Mouse (Mus musculus): ENCODE data around the gene Itga10.
"Not testable (repeated sequence)": the region's sequence is repeated elsewhere in the genome, so short reads cannot be mapped to it uniquely, and the experiment has no call there.

The Itga10 gene

GRCm38 (mm10) chr3:96645018-96645649 is at the start of gene Itga10:
Itga10 (plus strand) TSS chr3:96645584.
- no peak for DNase-seq

GRCm38 (mm10) chr3:96595661-96596060 is 49.7 kb upstream of the Itga10 start:
- peak; percentile 52 for DNase-seq

GRCm38 (mm10) chr3:96596228-96596707 is 49.1 kb upstream of the Itga10 start, which contains the start of gene Ankrd34a:
Ankrd34a (plus strand) TSS chr3:96596636.
- DNase-seq: peak; percentile 87

GRCm38 (mm10) chr3:96596855-96597254 is 48.5 kb upstream of the Itga10 start:
- DNase-seq: peak; percentile 36

- peak; percentile 55 for DNase-seq
Measured at GRCm38 (mm10) chr3:96597435-96597891, 47.9 kb upstream of the Itga10 start.

GRCm38 (mm10) chr3:96598156-96599068 is 47.0 kb upstream of the Itga10 start:
- peak; percentile 67 for DNase-seq

- no peak for DNase-seq
Measured at GRCm38 (mm10) chr3:96599069-96599393, 46.4 kb upstream of the Itga10 start.

- no peak for DNase-seq
Measured at GRCm38 (mm10) chr3:96599411-96599810, 46.0 kb upstream of the Itga10 start.

GRCm38 (mm10) chr3:96600639-96601250 is 44.6 kb upstream of the Itga10 start, which contains the start of gene Lix1l:
Lix1l (plus strand) TSS chr3:96601149.
- DNase-seq: peak; percentile 93

GRCm38 (mm10) chr3:96601251-96601787 is 44.1 kb upstream of the Itga10 start:
- DNase-seq: peak; percentile 67

- peak; percentile 31 for DNase-seq
Measured at GRCm38 (mm10) chr3:96601941-96602703, 43.3 kb upstream of the Itga10 start.

- DNase-seq: no peak
Measured at GRCm38 (mm10) chr3:96602704-96603084, 42.7 kb upstream of the Itga10 start.

- DNase-seq: no peak
Measured at GRCm38 (mm10) chr3:96603311-96603710, 42.1 kb upstream of the Itga10 start.

GRCm38 (mm10) chr3:96606007-96606406 is 39.4 kb upstream of the Itga10 start:
- DNase-seq: not testable (repeated sequence)

- DNase-seq: no peak
Measured at GRCm38 (mm10) chr3:96606618-96607017, 38.8 kb upstream of the Itga10 start.

- no peak for DNase-seq
Measured at GRCm38 (mm10) chr3:96617941-96618340, 27.4 kb upstream of the Itga10 start.

- no peak for DNase-seq
Measured at GRCm38 (mm10) chr3:96623201-96623600, 22.2 kb upstream of the Itga10 start.

- peak; percentile 95 for DNase-seq
Measured at GRCm38 (mm10) chr3:96629729-96630600, 15.4 kb upstream of the Itga10 start, which contains the start of gene Rbm8a. Rbm8a (plus strand) TSS chr3:96629933.

GRCm38 (mm10) chr3:96632058-96632457 is 13.3 kb upstream of the Itga10 start:
- no peak for DNase-seq

GRCm38 (mm10) chr3:96634015-96634414 is 11.4 kb upstream of the Itga10 start:
- DNase-seq: no peak
